Mouse (Mus musculus): ENCODE data around the gene Slc35g1.
"Not testable (repeated sequence)": the region's sequence is repeated elsewhere in the genome, so short reads cannot be mapped to it uniquely, and the experiment has no call there.

Gene Slc35g1

GRCm38 (mm10) chr19:38395701-38396632, at the start of gene Slc35g1:
Gene Slc35g1, plus strand, starts transcription at chr19:38395980.
- peak; percentile 69 for DNase-seq (ENCODE audit: low spot score)

DNA sequence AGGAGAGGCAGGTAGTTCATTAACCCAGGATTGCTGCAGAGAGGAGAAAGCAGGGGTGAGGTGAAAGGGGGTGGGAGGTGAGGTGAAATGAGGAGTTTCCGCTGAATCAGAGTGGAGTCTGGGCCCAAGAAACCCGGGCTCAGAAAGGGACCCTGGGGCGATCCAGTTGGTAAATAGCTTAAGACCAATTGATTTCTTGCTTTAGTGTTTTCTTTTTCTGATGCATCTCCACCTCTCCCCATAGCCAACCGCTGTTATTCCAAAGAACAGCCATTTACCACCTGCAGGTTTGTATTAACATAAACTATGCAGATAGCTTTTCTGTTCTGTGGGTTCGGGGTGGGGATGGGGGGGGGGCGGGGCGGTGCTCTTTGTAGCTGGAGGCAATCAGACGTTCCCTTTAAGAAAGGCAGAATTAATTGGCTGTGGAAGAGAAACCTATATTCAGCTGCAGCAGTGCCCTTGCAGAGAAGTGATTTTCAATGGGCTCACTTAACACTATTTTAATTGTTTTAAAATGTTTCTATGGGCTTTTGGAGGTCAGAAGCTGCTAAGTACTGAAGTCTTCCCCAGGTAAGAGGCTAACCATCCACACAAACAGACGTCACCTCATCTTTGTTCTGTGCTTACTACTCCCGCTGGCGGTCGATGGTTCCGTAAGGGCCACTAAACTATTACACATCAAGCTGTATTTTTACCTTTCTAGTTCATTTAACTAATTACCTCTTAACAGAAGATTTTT, 47.3 kb upstream of the Slc35g1 start:
- DNase-seq (ENCODE audit: low spot score) = no peak

- DNase-seq (ENCODE audit: low spot score) = no peak
Measured at GRCm38 (mm10) chr19:38349013-38349341, 46.8 kb upstream of the Slc35g1 start.

DNA sequence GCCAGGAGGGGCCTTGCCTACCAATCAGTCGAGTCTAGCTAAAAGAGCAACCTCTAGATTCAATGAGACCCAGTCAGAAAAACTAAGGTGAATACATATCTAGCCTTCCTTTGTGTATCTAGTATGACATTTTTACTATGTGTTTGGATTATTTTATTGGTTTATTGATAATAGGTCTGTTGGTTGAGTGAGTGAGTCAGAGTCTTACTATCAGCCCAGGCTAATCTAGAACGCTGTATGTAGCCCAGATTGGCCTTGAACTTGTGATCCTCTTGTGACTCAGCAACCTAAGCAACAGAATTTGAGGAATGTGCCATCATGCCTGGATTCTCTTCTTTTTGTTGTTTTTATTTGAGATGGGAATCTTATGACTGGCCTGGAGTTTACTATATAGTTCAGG, 44.6 kb upstream of the Slc35g1 start:
- no peak for DNase-seq (ENCODE audit: low spot score)

- no peak for DNase-seq (ENCODE audit: low spot score)
Measured at GRCm38 (mm10) chr19:38351728-38352127, 44.1 kb upstream of the Slc35g1 start.

DNA sequence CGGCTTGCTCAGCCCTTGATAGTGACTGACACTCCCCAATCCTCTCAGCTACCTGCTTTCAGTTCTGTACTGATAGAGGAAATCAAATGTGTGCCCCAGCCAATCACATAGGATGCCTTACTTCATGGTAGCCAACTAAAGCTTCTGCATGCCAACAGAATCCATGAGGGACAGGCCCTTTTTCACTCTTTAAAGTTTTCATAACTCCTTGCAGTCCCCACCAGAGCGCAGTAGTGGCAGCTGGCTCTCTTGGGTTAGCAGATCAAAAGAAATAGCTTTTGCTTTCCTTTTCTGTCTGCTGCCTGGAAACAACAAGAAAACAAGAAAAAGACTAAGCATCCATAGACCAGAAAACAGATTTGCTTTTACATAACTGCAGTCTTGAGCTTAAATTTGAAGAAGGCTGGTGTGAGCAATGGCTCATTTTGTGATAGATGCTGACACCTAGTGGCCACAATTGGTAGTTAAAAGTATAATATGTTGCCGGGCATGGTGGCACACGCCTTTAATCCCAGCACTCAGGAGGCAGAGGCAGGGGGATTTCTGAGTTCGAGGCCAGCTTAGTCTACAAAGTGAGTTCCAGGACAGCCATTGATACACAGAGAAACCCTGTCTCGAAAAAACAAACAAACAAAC, 43.2 kb upstream of the Slc35g1 start:
- DNase-seq (ENCODE audit: low spot score) = peak; percentile 78

DNA sequence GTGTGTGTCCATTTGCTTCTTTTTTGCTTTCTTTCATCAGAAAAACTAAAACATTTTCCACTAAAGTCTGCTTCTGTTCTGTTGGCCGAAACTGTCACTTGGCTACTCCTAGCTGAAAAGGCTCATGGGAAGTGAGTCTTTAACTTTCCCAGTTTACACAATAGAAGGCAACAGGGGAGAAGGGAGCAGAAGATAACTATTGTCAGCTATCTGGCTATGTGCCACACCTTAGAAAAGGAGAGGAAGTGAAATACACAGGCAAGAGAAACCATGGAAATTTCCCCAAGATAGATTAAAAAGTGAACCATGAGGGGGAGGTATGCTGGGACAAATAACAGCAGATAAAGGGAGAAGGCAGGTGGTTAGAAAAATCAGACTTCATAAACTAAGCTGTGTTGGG, 41.5 kb upstream of the Slc35g1 start:
- DNase-seq (ENCODE audit: low spot score) = no peak

GRCm38 (mm10) chr19:38354819-38355360, 40.9 kb upstream of the Slc35g1 start:
- DNase-seq (ENCODE audit: low spot score) = no peak

GRCm38 (mm10) chr19:38356211-38356828, 39.5 kb upstream of the Slc35g1 start:
- no peak for DNase-seq (ENCODE audit: low spot score)

GRCm38 (mm10) chr19:38357956-38358623, 37.7 kb upstream of the Slc35g1 start:
- no peak for DNase-seq (ENCODE audit: low spot score)

DNA sequence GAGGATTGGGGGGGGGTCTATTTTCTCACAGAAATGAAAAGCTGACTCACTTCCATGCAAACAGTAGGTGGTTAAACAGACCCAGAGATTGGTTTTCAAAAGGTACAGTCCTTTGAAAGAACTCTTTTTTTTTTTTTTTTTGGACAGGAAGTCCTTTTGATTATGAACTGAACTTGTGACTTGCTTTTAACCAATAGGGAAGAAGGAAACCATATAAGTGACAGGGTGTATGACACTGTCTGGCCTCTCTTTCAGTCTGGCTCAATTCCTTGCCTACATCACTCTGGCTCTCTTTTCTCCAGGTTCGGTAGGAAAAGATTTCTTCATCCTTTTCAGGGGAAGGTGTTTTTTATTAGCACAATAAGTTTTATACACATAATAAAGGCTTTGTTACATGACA, 36.5 kb upstream of the Slc35g1 start:
- no peak for DNase-seq (ENCODE audit: low spot score)

DNA sequence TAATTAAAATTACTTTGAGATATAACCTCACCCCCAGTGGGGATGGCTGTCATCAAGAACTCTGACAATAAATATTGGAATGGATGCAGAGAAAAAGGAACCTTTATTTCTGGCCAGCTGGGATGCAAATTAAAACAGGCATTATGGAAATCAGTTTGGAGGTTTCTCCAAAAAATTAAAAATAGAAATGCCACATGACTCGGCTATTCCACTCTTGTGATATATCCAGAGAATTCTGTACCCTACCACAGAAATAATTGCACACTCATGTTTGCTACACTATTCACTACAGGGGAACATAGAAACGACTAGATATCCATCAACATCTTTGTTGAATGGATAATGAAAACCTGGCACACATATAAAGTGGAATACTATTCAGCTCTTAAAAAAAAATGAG, 33.9 kb upstream of the Slc35g1 start:
- no peak for DNase-seq (ENCODE audit: low spot score)

GRCm38 (mm10) chr19:38363358-38363757, 32.4 kb upstream of the Slc35g1 start:
- no peak for DNase-seq (ENCODE audit: low spot score)

DNA sequence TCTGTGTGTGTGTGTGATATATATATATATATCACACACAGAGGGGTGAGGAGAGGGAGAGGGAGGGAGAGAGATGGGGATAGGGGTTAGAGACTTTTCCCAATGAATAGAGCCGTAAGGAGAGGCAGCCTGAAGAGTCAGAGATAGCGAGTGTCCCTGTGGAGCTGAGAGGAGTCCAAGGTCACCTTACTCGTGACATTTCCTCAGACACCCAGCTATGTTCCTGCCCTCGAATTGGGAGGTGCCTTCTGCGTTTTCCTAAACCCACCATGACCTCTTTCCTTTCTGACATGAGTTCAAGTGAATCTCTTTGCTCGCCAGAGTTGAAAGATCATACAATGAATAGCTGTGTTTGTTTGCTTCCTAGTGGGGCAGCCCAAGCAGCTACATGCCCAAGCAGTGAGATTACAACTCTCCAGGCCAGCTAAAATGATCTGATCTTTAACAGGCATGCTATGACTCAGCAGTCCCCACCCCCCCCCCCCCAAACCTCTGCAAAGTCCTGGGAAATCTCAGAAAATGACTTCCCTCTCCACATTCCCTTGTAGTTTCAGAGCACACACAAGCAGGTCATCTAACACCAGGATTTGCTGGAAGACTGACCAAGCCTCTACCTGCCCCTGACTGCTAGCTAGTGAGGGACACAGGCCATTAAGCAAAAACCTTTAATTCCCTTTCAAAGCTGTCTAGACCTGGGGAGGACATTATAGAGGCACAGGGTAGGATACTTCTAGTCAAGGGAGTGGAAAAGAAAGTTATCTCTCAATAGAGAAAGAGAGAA, 31.7 kb upstream of the Slc35g1 start:
- peak; percentile 4 for DNase-seq (ENCODE audit: low spot score)

GRCm38 (mm10) chr19:38364939-38365614, 30.7 kb upstream of the Slc35g1 start:
- peak; percentile 5 for DNase-seq (ENCODE audit: low spot score)

- peak; percentile 19 for DNase-seq (ENCODE audit: low spot score)
Measured at GRCm38 (mm10) chr19:38372460-38373102, 23.2 kb upstream of the Slc35g1 start.

- DNase-seq (ENCODE audit: low spot score) = peak; percentile 16
Measured at GRCm38 (mm10) chr19:38373371-38373770, 22.4 kb upstream of the Slc35g1 start.

DNA sequence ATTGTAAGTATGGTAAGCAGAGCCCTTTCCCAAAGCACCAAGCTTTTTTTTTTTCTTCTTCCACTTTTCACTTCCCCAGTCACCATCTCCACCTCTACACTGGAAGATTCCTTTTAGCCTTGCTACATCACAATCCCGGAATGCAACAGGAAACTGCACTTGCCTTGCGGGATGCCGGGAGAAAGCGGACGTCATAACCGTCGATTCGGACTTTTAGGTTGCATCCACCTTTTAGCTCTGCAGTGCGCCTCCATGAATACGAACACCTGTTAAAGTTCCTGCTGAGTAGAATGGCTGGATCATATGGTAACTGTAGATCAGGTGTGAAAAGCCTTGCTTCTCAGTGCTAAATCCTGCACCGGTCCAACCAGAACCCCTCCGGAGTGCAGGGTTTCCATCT, 12.0 kb upstream of the Slc35g1 start:
- no peak for DNase-seq (ENCODE audit: low spot score)

GRCm38 (mm10) chr19:38387021-38387420, 8.8 kb upstream of the Slc35g1 start:
- DNase-seq (ENCODE audit: low spot score) = not testable (repeated sequence)

DNA sequence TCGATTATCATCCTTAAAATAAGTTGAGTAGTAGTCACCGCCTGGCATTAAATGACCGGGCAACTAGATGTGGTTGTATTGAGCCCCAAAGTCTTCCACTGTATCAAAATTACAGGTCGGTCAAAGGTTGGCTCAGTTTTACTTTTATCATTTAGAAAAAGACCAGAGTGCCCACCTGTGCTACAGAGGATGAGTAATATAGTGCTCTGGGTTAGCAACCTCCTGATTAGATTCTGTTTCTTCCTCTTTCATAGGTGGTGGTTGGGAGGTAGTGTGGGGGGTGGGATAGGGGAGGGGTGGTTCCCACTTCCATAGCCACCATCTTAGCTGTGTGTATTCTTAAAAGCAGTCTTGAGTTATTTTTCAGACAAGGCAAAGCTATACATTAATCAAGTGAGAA, 7.9 kb upstream of the Slc35g1 start:
- DNase-seq (ENCODE audit: low spot score) = no peak
